Mouse (Mus musculus) liver, embryonic 16.5 days (tissue): Measurements from ENCODE around the gene B3gnt7. TPM values are rescaled to one million over a fixed set of nuclear protein-coding genes. Genes with fewer than 3 reads are reported as not detected.
A peak's percentile ranks its signal among the peaks of the same experiment; 100 is the strongest.

Source experiments
- ATAC-seq: fragments of 200-750 bp; cut with Nextera tagmentation; 2 replicates; pipeline ENCODE4 v1.8.0; 2017; ENCODE audit warnings: low read depth, mild to moderate bottlenecking, moderate number of reproducible peaks, moderate library complexity
- H3K27ac ChIP-seq: fragments of 300-500 bp; sonication (generic); 2 replicates; pipeline ENCODE4 v1.5.1; 2014; ENCODE audit warnings: mild to moderate bottlenecking, low read length
- H3K27me3 ChIP-seq: fragments of 300-500 bp; sonication (generic); 2 replicates; pipeline ENCODE4 v1.6.1; 2014; ENCODE audit warnings: low read depth, low read length, mixed read lengths; ENCODE audit not compliant: control insufficient read depth, insufficient read depth
- H3K36me3 ChIP-seq: fragments of 300-500 bp; sonication (generic); 2 replicates; pipeline ENCODE4 v1.6.1; 2014; ENCODE audit warnings: mild to moderate bottlenecking; ENCODE audit not compliant: control insufficient read depth, insufficient read depth
- H3K4me1 ChIP-seq: fragments of 300-500 bp; sonication (generic); 2 replicates; pipeline ENCODE4 v1.6.1; 2014; ENCODE audit warnings: low read depth, low read length, mixed read lengths; ENCODE audit not compliant: control insufficient read depth
- H3K4me2 ChIP-seq: fragments of 300-500 bp; sonication (generic); 2 replicates; pipeline ENCODE4 v1.6.1; 2014; ENCODE audit warnings: low read depth, low read length, mixed read lengths
- H3K4me3 ChIP-seq: fragments of 300-500 bp; sonication (generic); 2 replicates; pipeline ENCODE4 v1.5.1; 2014; ENCODE audit warnings: low read depth, mild to moderate bottlenecking, low read length
- H3K9ac ChIP-seq: fragments of 300-500 bp; sonication (generic); 2 replicates; pipeline ENCODE4 v1.6.1; 2014; ENCODE audit warnings: low read depth, low read length
- H3K9me3 ChIP-seq: fragments of 300-500 bp; sonication (generic); replicated peaks from 2 replicates; pipeline ENCODE4 v1.6.1; 2016; ENCODE audit warnings: low read length; ENCODE audit not compliant: control insufficient read depth
- WGBS: fragments of 180-500 bp; shearing (Covaris S2); extraction: QIAGEN DNeasy Blood & Tissue Kit; methylation state at CpG from one replicate; pipeline ENCODE4 v1.1.7; 2014; ENCODE audit not compliant: insufficient replicate concordance; 5-methylcytosine and 5-hydroxymethylcytosine counted together
- polyA plus RNA-seq: library from polyadenylated mRNA; unstranded; fragments of >200 nt; fragmentation: Nextera tagmentation; extraction: Ambion mirVana; gene quantifications from 2 replicates; pipeline ENCODE4 v1.2.1, GENCODE M21; 2015

The B3gnt7 gene
- polyA plus RNA-seq, 1 experiment from 2014 or later = 0.65 TPM

GRCm38 (mm10) chr1:86307177-86307762, 4.6 kb downstream of the B3gnt7 start:
- peaks cover 13% of the 10 kb centered on the region for H3K4me1 ChIP-seq
- WGBS = 73% methylated on average over 7 of the region's 7 CpGs
- H3K4me2 ChIP-seq = no peak overlapping the region
- H3K27ac ChIP-seq = no peak overlapping the region
- H3K4me3 ChIP-seq = no peak overlapping the region
- H3K9ac ChIP-seq = no peak overlapping the region
- ATAC-seq = no peak
- peaks cover 28% of the 10 kb centered on the region for H3K27me3 ChIP-seq
- H3K36me3 ChIP-seq = no peaks in the 10 kb centered on the region
- H3K9me3 ChIP-seq = no peaks in the 10 kb centered on the region

- H3K9ac ChIP-seq = no peak overlapping the region
- H3K9me3 ChIP-seq = no peaks in the 10 kb centered on the region
- H3K4me3 ChIP-seq = no peak overlapping the region
- no peaks in the 10 kb centered on the region for H3K36me3 ChIP-seq
- peaks cover 10% of the 10 kb centered on the region for H3K4me1 ChIP-seq
- no peak overlapping the region for H3K27ac ChIP-seq
- WGBS = 36% methylated on average over 4 of the region's 4 CpGs
- no peak for ATAC-seq
- no peak overlapping the region for H3K4me2 ChIP-seq
- H3K27me3 ChIP-seq = peaks cover 21% of the 10 kb centered on the region
These were observed 5.4 kb downstream of the B3gnt7 start for GRCm38 (mm10) chr1:86307871-86308641.

GRCm38 (mm10) chr1:86309270-86309833, 6.7 kb downstream of the B3gnt7 start:
- ATAC-seq = no peak
- Histone ChIP-seq H3K27me3 (peaks cover 8% of the 10 kb centered on the region), H3K9ac (no peak overlapping the region), H3K36me3 (no peaks in the 10 kb centered on the region), H3K4me2 (no peak overlapping the region), H3K27ac (no peak overlapping the region), H3K9me3 (no peaks in the 10 kb centered on the region), H3K4me3 (no peak overlapping the region), H3K4me1 (peaks cover 2% of the 10 kb centered on the region; the same call in 1 of the 2 replicates)
- WGBS = 82% methylated on average over 7 of the region's 7 CpGs

GRCm38 (mm10) chr1:86310536-86311310, 8.1 kb downstream of the B3gnt7 start:
- 63% methylated on average over 15 of the region's 15 CpGs for WGBS
- H3K27ac ChIP-seq = no peak overlapping the region

GRCm38 (mm10) chr1:86311467-86312005, 8.9 kb downstream of the B3gnt7 start:
- Histone ChIP-seq H3K4me3 (no peak overlapping the region), H3K9me3 (no peaks in the 10 kb centered on the region), H3K9ac (no peak overlapping the region), H3K27me3 (no peaks in the 10 kb centered on the region; the same call in 1 of the 2 replicates), H3K4me1 (peaks cover 2% of the 10 kb centered on the region; the same call in 1 of the 2 replicates), H3K27ac (no peak overlapping the region), H3K4me2 (no peak overlapping the region), H3K36me3 (no peaks in the 10 kb centered on the region)
- WGBS = 67% methylated on average over 10 of the region's 10 CpGs
- no peak for ATAC-seq

More at GRCm38 (mm10) chr1:86310536-86311310, 8.1 kb downstream of the B3gnt7 start:
- Histone ChIP-seq H3K27me3 (no peaks in the 10 kb centered on the region; the same call in 1 of the 2 replicates), H3K4me2 (no peak overlapping the region), H3K4me3 (no peak overlapping the region), H3K9ac (no peak overlapping the region), H3K36me3 (no peaks in the 10 kb centered on the region), H3K9me3 (no peaks in the 10 kb centered on the region), H3K4me1 (peaks cover 2% of the 10 kb centered on the region; the same call in 1 of the 2 replicates)
- no peak for ATAC-seq

GRCm38 (mm10) chr1:86312269-86312668, 9.6 kb downstream of the B3gnt7 start:
- Histone ChIP-seq H3K36me3 (no peaks in the 10 kb centered on the region), H3K9ac (no peak overlapping the region), H3K4me2 (no peak overlapping the region), H3K4me1 (peaks cover 2% of the 10 kb centered on the region; the same call in 1 of the 2 replicates), H3K27ac (peak overlapping the region; percentile 50; the same call in 1 of the 2 replicates), H3K4me3 (no peak overlapping the region), H3K9me3 (no peaks in the 10 kb centered on the region), H3K27me3 (no peaks in the 10 kb centered on the region; the same call in 1 of the 2 replicates)
- WGBS = 44% methylated on average over 3 of the region's 3 CpGs
- ATAC-seq = peak; percentile 95

GRCm38 (mm10) chr1:86313096-86313771, 10.6 kb downstream of the B3gnt7 start:
- Histone ChIP-seq H3K9me3 (no peaks in the 10 kb centered on the region), H3K4me2 (no peak overlapping the region), H3K4me3 (no peak overlapping the region), H3K27ac (no peak overlapping the region), H3K27me3 (no peaks in the 10 kb centered on the region; the same call in 1 of the 2 replicates), H3K36me3 (no peaks in the 10 kb centered on the region), H3K9ac (no peak overlapping the region), H3K4me1 (peaks cover 2% of the 10 kb centered on the region; the same call in 1 of the 2 replicates)
- no peak for ATAC-seq
- 58% methylated on average over 16 of the region's 16 CpGs for WGBS

- H3K36me3 ChIP-seq = no peaks in the 10 kb centered on the region
- H3K27ac ChIP-seq = no peak overlapping the region
- H3K27me3 ChIP-seq = no peaks in the 10 kb centered on the region; the same call in 1 of the 2 replicates
- 30% methylated on average over 15 of the region's 15 CpGs for WGBS
- no peak overlapping the region for H3K4me3 ChIP-seq
- no peaks in the 10 kb centered on the region for H3K9me3 ChIP-seq
- ATAC-seq = no peak
- H3K4me2 ChIP-seq = no peak overlapping the region
- H3K9ac ChIP-seq = no peak overlapping the region
- H3K4me1 ChIP-seq = peaks cover 2% of the 10 kb centered on the region; the same call in 1 of the 2 replicates
These were observed 11.1 kb downstream of the B3gnt7 start for GRCm38 (mm10) chr1:86313772-86314125.
